Mouse (Mus musculus) heart, adult 2 months (tissue): ENCODE data around the gene Plch2.

ENCODE experiments used
- CTCF ChIP-seq: fragments of 200-600 bp; IDR thresholded peaks from 2 replicates; pipeline ENCODE4 v1.8.1; 2022; ENCODE audit warnings: antibody characterized with exemption, mild to moderate bottlenecking, moderate library complexity
- POLR2A ChIP-seq: fragments of 200-500 bp; IDR thresholded peaks from 2 replicates; pipeline ENCODE4 v1.6.1; 2011; ENCODE audit warnings: mild to moderate bottlenecking, low read depth, low read length, control low read depth; ENCODE audit not compliant: insufficient read depth

DNA sequence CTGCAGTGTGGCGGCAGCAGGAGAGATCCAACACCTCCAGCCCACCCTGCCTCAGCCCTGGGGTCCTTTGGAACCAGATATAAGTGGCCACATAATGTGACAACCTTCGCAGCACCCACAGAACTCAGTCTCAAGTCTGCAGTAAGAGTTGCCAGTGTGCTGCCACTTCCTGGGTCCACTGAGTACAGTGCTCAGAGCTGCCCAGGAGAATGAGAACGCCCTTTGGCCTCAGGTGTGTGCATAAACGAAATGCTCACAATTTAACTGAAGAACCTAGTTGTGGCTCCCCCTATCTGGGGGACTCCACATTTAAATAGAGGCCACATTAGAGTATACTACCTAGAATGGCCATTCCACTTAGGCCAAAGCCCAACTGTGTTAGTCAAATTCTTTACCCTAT, 27.0 kb upstream of the Plch2 start:
- TF ChIP-seq CTCF, result no peak
- TF ChIP-seq POLR2A, result no peak
